Mouse (Mus musculus) T-helper 1 cell (primary cell): Measurements from ENCODE around the gene Poln.

ENCODE experiments used
- in situ Hi-C: fragments of 300-600 bp; cut with MboI, MseI; formaldehyde crosslinking; loops from one replicate; pipeline ENCODE4 v1.15.1; 2025; ENCODE audit warnings: high pct_unique_total_duplicates

Gene Poln

DNA sequence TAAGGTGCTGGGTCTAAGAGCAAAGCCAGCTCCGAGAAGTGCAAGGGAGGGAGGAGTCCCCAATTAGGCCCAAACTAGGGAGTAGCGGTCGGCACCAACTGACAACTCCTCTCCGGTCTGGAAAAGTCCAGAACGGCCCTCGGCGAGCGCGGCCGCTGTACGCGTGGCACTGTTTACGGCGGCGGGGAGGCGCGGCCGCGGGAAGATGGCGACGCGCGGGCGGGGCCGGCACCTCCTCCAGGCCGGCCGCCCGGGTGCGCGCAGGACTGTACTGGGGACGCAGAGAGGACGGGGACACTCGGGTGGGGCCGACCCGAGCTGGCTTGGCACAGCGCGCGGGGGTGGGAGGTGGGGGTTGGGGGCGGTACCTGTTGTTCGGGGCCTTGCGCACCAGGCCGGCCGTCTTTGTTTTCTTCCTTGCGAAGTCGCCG lies 17.7 kb upstream of the Poln start:
- in situ Hi-C loops = no loop called here

- in situ Hi-C loops = no loop called here
Measured at GRCm38 (mm10) chr5:34186391-34186790, 17.1 kb upstream of the Poln start.

GRCm38 (mm10) chr5:34185791-34186190 lies 16.5 kb upstream of the Poln start:
- in situ Hi-C loops = no loop called here

GRCm38 (mm10) chr5:34185051-34185580 lies 15.9 kb upstream of the Poln start:
- in situ Hi-C loops = no loop called here

DNA sequence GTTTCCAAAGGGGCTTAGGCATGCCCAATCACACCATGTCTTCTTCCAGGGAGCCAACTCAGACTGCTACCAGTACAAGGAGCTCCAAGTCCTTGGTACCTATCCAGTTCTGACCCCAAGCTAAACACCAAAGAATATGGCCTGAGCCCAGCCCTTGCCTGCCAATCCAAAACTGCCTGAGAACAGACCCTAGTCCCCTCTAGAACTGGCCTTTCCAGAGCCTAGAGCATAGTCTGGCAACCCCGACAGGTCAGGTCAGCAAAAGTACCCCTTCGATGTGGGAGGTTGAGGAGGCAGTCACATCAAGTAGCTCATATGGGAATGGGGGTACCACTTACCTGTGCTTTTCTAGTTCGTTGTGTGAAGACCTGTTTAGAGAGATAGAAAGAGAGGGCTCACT lies 14.7 kb upstream of the Poln start:
- in situ Hi-C loops = no loop called here

- in situ Hi-C loops = no loop called here
Measured at GRCm38 (mm10) chr5:34183156-34183880, 14.1 kb upstream of the Poln start.

- in situ Hi-C loops = no loop called here
Measured at GRCm38 (mm10) chr5:34182486-34182885, 13.2 kb upstream of the Poln start.

DNA sequence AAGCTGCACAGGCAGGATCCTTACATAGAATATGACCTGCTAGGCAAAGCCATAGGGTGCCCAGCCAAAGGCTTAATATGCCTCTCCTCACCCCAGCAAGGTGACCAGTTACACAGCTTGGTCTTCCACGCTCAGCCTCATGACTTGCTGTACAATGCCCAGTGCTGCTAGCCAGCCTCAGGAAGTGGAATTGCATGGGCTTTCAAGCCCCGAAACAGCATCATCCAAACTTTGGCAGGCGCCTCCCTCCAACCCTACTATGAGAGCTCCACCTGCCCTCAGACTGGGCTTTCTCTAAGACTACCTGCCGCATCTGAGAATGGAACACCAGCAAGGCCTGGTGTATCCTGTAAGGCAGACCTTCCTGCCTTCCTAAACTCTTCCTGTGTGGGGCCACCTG lies 8.6 kb upstream of the Poln start:
- in situ Hi-C loops = no loop called here

DNA sequence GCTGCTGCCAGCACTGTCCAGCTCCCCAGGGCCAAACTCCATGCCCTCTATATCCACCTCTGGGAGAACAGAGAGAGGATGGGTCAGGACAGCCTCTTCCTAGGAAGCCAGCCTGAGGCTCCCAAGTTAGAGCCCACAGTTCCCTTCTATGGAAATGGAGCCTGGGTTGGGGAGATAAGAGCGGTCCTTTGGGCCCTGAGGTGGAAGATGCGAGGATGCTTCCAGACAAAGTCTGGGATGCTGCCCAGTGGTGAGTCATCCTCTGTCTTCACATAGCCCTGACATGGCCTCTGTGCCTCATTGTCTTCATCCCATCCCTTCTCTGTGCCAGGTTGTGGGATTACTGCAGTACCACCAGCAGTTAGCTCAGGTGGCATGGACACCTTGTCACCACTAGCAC lies 7.8 kb upstream of the Poln start:
- in situ Hi-C loops = no loop called here

DNA sequence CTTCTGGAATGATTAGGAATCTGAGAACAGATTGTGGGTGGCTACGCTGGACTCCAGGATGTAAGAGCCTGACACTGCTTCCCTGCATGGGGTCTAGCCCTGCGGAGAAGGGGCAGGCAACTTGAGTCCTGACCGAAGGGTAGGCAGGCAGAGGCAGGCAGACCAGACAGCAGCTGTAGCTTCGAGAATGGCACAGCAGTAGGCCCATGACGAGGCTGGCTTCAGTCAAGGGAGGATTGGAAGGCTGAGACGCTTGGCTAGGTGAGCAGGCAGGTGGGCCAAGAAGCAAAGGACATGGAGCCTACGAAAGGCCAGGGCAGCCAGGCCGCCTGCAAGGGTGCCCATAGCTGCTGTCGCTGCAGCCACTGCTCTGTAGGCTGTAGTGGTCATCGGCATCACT lies 7.4 kb upstream of the Poln start:
- in situ Hi-C loops = no loop called here

DNA sequence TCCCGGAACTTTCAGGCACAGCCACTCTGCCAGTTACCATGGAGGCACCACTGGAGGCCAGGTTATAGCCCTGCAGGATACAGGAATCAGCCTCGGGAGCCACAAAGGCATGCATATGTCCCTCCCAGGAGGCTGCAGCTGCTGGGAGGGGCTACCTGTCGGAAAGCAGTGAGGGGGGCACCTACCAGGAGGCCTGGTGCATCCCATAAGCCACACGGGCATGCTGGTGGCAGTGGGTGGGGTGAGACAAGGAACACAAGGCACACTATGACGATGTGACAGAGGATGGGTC lies 6.1 kb upstream of the Poln start:
- in situ Hi-C loops = no loop called here

GRCm38 (mm10) chr5:34174550-34175402 lies 5.5 kb upstream of the Poln start:
- in situ Hi-C loops = no loop called here

- in situ Hi-C loops = no loop called here
Measured at GRCm38 (mm10) chr5:34174021-34174420, 4.8 kb upstream of the Poln start.

DNA sequence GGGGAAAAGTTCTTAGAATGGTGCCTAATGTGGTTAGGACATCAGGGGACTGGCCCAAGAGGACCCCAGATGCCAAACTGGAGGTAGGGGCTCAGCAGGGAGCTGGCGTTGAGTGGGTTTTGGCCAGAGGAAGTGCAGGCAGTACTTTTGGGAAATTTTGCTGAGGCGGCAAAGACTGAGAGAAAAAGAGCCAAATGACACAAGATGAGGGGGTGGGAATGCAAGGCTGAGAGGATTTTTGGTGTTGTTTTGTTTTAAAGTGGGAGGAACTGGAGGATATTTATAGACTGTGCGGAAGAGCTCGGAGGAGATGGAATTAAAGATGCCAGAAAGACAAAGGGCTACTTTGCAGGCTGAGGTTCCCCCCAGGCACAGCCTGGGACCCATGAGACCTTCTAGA lies 1.5 kb upstream of the Poln start:
- in situ Hi-C loops = no loop called here

DNA sequence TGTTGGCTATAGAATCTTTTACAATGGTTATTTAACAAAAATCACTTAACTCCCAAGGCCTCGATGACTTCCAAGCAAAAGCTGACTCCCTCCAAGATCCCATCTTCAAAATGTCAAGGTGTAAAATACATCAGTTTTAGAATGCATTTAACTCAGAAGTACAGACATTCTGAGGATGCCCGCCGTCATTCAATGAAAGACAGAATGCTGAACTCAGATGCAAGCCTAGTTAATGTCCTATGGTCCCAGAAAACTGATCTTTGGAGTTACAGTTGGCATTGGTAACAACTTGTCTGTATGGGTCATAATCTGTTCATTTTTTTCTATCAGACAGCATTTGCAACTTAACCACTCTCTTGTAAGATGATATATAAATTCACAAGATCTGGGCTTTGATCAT lies 706 bp upstream of the Poln start:
- in situ Hi-C loops = no loop called here

- in situ Hi-C loops = no loop called here
Measured at GRCm38 (mm10) chr5:34167857-34168256, 1.4 kb downstream of the Poln start.

DNA sequence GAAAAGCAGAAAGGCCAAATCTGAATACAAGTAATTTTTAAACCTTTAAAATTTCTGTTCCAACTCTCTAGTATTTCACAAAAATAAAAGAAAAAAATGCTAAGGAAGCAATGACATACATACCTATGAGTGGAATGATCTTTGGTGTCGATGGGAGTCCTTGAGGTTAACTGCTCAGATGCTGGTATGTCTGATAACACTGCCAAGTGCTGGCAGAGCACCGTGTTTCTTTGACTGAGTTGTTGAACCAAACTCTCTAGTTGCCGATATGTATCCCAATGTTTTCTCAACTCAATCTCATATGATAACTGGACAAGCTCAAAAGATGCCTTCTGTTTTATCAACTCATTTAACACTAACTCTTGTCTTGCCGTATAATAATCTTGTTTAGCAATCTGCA lies 3.5 kb downstream of the Poln start:
- in situ Hi-C loops = no loop called here

GRCm38 (mm10) chr5:34148476-34148875 lies 20.8 kb downstream of the Poln start:
- in situ Hi-C loops = no loop called here

- in situ Hi-C loops = no loop called here
Measured at GRCm38 (mm10) chr5:34147554-34147953, 21.7 kb downstream of the Poln start.

DNA sequence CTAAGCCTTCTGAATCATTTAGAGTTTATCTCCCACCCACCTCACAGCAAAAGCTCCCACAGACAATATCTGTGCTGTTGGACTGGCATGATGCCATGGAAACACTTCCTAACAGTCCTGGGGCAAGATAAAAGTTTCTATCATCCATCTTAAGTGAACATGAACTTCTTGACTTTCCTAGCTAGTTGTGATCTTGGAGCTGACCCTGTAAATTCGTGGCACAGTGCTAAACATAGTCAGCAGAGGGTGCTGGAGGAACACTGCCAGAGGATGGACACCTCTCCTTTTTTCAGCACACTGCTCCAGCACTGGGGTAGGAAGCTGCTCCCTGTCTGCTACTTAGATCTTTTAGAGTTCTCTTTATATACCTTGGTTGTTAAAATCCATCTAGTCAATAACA lies 29.5 kb downstream of the Poln start:
- in situ Hi-C loops = no loop called here

- in situ Hi-C loops = no loop called here
Measured at GRCm38 (mm10) chr5:34132731-34133130, 36.5 kb downstream of the Poln start.

DNA sequence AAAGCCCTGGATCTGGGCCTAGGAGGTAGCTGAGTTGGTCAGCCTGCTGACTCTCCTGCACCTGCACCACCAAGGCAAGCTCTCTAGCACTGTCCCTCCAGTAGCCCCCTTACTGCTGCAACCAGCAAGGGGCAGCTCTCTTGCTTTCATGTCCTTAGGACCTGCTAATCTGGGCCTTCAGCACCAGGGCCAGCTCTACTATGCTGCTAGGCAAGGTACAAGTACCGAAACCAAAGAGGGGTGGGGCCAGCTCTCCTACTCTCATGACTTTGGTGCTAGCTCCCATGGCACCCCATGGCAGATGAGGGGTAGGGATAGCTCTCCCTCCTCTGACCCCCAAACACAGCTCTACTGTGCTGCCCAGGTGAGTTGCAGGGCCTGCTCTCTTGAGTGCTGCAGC lies 45.1 kb downstream of the Poln start:
- in situ Hi-C loops = no loop called here
